ENCODE assay signal across 17 mouse cellular contexts in genomic region chr7:116603167-116603839, GRCm38 (mm10).
DNase-seq lines count a peak whose midpoint lies in the region; ATAC-seq and TF ChIP-seq lines count a peak whose summit lies in the region.
"Had no signal": no experiment of that assay in that cellular context is flagged by ENCODE, and none has a peak within 500 bp of the region (broad histone marks: within the 10 kb centered on the region; RNA-seq: fewer than 3 reads in every experiment).

No protein-coding gene starts in this region.

- TF ChIP-seq CTCF in liver, adult 2 months (IDR thresholded peaks at IDR 0.05; ENCODE audit: low read depth, low read length), result no peak

- peak; percentile 87 for ATAC-seq in megakaryocyte, adult 5-6 weeks (ENCODE audit: poor library complexity, severe bottlenecking)
- ATAC-seq: midbrain, embryonic 13.5 days; Patski had no signal

- no peaks in the 10 kb centered on the region for H3K36me3 ChIP-seq in liver, adult 2 months (ENCODE audit: control insufficient read depth, insufficient read depth, low read length)
- H3K36me3 ChIP-seq: limb, embryonic 10.5 days; midbrain, embryonic 13.5 days; neural tube, embryonic 12.5 days had no signal

- WGBS in liver, adult 2 months, result 75% methylated on average over 6 of the region's 6 CpGs

- no peaks in the 10 kb centered on the region for H3K79me2 ChIP-seq in liver, adult 2 months (ENCODE audit: control insufficient read depth, insufficient read depth, low read length)

- H3K4me1 ChIP-seq in liver, adult 2 months (ENCODE audit: control insufficient read depth, insufficient read depth, low read length), result no peaks in the 10 kb centered on the region; the same call in 1 of the 2 replicates

- peak; percentile 41 to 46 for DNase-seq in adrenal gland, postnatal 36 days
- DNase-seq in adrenal gland, adult 8-10 months, result no peak
- peak; percentile 24 for DNase-seq in liver, adult 2 months (ENCODE audit: extremely low read depth, low read depth, low spot score)
- DNase-seq in liver, result no peak
- peak; percentile 46 to 64 for DNase-seq in B cell, adult 2 months
- DNase-seq in right cerebral cortex, adult 2 months (ENCODE audit: low spot score in 2 of 2), result no peak
- DNase-seq in right cerebral cortex, postnatal 10 days (ENCODE audit: low spot score in 2 of 2), result no peak
- DNase-seq: cerebellum, adult 18-20 months; lung, embryonic 14.5 days; right cerebral cortex, adult 18-20 months had no signal

- H3K9ac ChIP-seq in liver, adult 2 months (ENCODE audit: low read depth, low read length), result no peak overlapping the region
- H3K9ac ChIP-seq: hindbrain, embryonic 14.5 days; lung, embryonic 14.5 days; midbrain, embryonic 13.5 days; neural tube, embryonic 12.5 days had no signal

- no peak overlapping the region for H3K27ac ChIP-seq in liver, adult 2 months (replicated peaks; ENCODE audit: insufficient read depth, low read depth, low read length)
- H3K27ac ChIP-seq: hindbrain, embryonic 14.5 days; kidney, postnatal 0 days; limb, embryonic 10.5 days; midbrain, embryonic 13.5 days; neural tube, embryonic 12.5 days had no signal

- no peak overlapping the region for H3K4me3 ChIP-seq in liver, adult 2 months (ENCODE audit: insufficient read depth, low read depth, low read length)
- H3K4me3 ChIP-seq: limb, embryonic 10.5 days; midbrain, embryonic 13.5 days; neural tube, embryonic 12.5 days had no signal

- no peak for TF ChIP-seq POLR2A in liver, adult 2 months (IDR thresholded peaks at IDR 0.05; ENCODE audit: extremely low read depth, insufficient read depth, low read length)

- H3K27me3 ChIP-seq in liver, adult 2 months (ENCODE audit: control insufficient read depth, insufficient read depth, low read length), result no peaks in the 10 kb centered on the region
- H3K27me3 ChIP-seq: midbrain, embryonic 13.5 days; neural tube, embryonic 12.5 days had no signal

Comparison
In these comparisons a context has a peak if more than half of its experiments do, and no peak if none do; other contexts are left out.
1. DNase-seq: peak in adrenal gland, postnatal 36 days (2 of 2), liver, adult 2 months (single experiment) and B cell, adult 2 months (2 of 2); none in adrenal gland, adult 8-10 months (single experiment), liver (single experiment), right cerebral cortex, adult 2 months (0 of 2) and right cerebral cortex, postnatal 10 days (0 of 2).